Mouse (Mus musculus) megakaryocyte progenitor cell, adult 5-6 weeks (primary cell): Measurements from ENCODE around the gene Cdyl2. TPM values are rescaled to one million over a fixed set of nuclear protein-coding genes. Genes with fewer than 3 reads are reported as not detected.

Experiments
- ATAC-seq: replicated peaks from 2 replicates; pipeline ENCODE4 v1.8.0; 2016; ENCODE audit warnings: mild to moderate bottlenecking, moderate TSS enrichment, inconsistent platforms; ENCODE audit not compliant: poor library complexity
- total RNA-seq, 2 experiments: library from RNA; stranded (forward) in 1 of 2; stranded (reverse) in 1 of 2; fragments of 157-497, 149-512 nt in 1 of 2; fragments of 200-1000 nt in 1 of 2; gene quantifications; 2 replicates each; pipeline versions ENCODE4 v1.2.3 to v1.2.4; 2015 to 2017

Cdyl2 gene
- total RNA-seq, 2 experiments from 2014 or later = 4.1 to 5.8 TPM

- ATAC-seq = no peak
Observed at GRCm38 (mm10) chr8:116673052-116673451, 59.7 kb downstream of the Cdyl2 start.

GRCm38 (mm10) chr8:116671543-116671942 is 61.2 kb downstream of the Cdyl2 start:
- ATAC-seq = no peak; the same call in 1 of the 2 replicates

DNA sequence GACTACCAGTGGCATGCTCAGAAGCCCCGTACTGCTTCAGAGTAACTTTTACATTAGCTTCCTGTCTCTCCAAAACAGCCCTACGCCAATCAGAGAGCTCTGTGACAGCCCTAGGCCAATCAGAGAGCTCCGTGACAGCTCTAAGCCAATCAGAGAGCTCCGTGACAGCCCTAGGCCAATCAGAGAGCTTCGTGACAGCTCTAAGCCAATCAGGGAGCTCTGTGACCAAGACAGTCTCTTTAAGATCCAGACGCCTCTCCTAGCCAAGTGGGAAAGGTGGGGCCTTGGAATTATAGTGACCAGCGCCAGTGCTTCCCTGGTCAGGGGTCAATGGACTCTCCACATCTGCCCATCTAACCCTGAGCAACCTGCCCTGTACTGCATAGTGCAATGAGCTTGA is 62.2 kb downstream of the Cdyl2 start:
- no peak for ATAC-seq

- ATAC-seq = no peak
Observed at GRCm38 (mm10) chr8:116668977-116669376, 63.8 kb downstream of the Cdyl2 start.

DNA sequence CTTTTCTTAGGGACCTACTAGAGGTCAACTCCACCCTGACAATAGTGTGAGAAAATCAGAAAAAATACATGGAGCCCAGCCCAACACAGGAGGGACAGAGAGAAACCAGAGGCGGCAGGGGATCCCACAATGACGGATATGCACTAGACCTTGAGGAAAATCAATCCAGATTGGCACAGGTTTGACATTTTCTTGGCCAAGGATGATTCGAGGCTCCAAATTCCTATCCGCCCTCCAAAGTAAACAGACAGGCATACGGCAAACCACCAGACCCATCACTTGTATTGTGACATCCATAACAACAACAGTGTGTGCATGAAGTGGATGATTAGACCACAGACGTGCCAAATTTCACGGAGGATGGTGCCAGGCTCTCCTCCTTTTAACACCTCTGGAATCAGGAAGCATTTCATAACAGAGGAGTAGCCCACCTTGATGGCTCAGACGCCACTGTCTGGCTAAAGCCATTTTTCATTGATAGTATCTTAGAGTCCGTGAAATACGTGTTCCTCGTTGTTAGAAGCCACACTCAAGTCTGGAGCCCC is 65.9 kb downstream of the Cdyl2 start:
- ATAC-seq = no peak

GRCm38 (mm10) chr8:116661521-116661920 is 71.3 kb downstream of the Cdyl2 start:
- no peak for ATAC-seq

DNA sequence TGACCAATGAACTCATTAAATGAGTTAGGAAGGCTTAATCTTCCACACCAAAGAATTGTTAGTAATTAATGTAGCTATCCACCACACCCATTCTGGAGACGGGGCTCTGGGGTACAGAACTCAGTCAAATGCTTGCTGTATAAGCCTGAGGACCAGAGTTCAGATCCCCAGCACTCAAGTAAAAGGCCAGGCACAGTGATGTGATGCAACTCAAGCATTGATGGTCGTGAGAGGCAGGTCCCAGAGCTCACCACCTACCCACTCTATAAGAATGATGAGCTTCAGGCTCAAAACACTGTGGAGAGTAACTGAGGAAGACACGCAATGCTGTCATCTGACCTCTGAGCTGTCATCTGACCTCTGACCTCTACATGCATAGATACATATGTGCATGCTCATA is 76.0 kb downstream of the Cdyl2 start:
- no peak for ATAC-seq

DNA sequence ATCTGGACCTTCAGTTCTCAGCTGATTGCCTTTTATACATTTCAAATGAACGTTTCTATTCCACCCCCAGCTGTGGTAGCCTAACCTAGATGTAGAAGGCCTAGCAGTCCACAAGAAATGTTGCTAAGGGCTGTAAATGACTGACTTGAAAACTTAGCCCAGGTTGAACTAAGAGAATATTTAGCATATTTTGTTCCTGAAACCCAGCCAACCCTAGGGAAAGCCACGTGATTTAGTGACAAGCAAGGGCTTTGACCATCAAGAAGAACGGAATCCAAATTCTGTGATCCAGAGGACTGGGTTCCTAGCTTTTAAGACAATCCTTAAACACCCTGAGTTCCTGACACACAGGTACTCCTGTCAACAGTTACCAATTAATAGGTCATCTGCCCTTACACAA is 77.9 kb downstream of the Cdyl2 start:
- no peak for ATAC-seq

DNA sequence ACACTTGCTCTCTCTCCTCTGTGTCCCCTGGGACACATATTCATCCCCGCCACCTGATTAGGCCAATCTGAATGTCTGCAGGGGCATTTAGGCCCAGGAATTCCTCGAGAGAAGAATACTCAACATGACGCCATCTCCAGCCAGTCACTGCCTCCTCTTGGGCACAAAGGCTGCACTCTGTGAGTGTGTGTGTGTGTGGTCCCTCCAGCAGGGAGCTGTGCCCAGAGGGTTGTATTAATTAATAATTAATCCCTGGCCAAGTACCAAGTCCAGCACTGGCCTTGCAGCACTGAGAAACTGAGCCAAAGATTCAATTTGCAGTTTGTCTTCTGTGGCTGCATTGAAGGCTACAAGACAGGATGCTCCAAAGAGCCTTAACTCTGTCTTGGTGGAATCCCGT is 79.8 kb downstream of the Cdyl2 start:
- ATAC-seq = no peak

- ATAC-seq = no peak
Observed at GRCm38 (mm10) chr8:116649975-116650725, 82.6 kb downstream of the Cdyl2 start.

DNA sequence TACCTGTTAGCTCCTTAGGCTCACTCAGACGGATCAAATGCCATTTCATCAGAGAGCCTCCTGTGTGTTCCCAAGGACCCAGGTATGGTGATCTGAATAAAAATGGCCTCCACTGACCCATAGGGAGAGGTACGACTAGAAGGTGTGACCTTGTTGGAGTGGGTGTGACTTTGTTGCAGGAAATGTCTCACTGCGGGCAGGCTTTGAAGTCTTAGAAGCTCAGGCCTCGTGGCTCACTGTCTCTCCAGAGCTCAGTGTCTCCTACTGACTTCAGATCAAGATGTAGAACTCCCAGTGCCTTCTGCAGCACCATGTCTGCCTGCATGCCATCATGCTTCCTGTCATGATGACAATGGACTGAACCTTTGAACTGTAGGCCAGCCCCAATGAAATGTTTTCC is 87.4 kb downstream of the Cdyl2 start:
- no peak for ATAC-seq

DNA sequence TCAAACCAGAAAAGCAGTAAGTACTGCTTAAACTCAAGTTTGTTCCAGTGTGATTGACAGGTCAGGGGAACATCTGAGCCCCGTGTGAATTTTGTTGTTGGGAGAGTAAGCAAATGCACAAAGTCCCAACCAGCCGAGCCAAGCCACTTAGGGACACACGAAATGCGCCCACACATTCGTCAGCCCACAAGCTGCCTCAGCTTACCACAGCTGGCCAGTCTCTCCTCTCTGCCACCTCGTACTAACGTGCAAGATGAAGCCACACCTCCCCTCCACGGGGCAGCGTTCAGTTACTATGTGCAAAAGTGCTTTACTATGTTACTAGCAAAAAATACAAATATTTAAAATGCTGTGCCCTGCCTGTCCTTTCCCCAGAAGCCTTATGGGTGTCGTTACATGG is 91.9 kb downstream of the Cdyl2 start:
- no peak for ATAC-seq

- ATAC-seq = no peak
Observed at GRCm38 (mm10) chr8:116637998-116638397, 94.8 kb downstream of the Cdyl2 start.

DNA sequence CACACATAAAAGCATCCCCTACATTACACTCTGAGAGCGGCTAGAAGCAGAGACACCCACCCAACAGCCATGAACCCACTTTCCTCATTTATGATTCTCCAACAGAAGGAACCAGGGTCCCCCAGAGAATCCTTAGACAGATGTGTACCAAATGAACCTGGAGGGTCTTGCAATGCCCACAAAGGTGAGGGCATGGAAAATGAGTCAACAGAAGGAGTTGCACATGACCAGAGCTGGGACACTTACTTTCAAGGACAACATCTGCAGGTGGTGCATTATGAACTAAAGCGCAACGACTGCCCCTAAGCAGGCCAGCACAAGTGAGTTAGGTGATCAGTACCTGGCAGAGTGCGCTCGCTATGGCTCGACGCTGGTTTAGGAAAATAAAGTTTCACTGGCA is 95.6 kb downstream of the Cdyl2 start:
- ATAC-seq = no peak

DNA sequence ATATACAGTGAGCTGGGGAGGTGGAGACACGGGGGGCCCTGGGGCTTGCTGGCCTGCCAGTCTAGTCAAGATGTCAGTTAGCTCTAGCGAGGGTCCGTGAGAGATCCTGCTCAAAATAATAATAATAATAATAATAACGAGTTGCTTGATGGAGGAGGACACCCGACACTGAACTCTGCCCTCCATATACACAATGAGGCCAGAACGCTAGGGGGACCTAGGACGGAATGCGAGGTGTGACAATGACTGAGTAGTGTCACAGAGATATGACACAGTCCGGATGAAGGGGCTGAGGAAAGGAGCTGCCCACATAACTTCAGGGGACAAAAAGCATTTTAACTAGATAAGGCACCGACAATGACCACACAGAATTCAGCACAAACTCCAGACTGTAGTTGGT is 96.4 kb downstream of the Cdyl2 start:
- no peak for ATAC-seq

GRCm38 (mm10) chr8:116635972-116636371 is 96.8 kb downstream of the Cdyl2 start:
- ATAC-seq = peak; percentile 78

DNA sequence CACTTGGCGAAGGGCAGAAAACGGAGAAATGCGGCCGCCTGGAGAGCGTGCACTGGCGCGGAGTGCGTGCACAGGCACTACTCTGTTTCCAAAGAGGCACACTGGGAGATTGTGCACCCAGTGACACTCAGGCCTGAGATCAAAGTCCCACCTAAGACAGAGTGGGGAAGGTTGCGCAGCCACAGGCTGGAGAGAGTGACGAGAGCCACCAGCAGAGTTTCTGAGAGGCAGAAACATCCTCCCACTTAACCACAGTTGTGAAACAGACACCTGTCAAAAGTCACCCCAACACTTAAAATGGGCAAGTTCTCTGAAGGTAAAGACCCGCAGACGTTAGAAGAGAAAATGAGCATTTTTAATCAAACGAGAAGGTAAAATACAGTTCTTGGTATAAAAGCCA is 97.5 kb downstream of the Cdyl2 start:
- ATAC-seq = peak; percentile 65

- ATAC-seq = no peak
Observed at GRCm38 (mm10) chr8:116634436-116634835, 98.4 kb downstream of the Cdyl2 start.

DNA sequence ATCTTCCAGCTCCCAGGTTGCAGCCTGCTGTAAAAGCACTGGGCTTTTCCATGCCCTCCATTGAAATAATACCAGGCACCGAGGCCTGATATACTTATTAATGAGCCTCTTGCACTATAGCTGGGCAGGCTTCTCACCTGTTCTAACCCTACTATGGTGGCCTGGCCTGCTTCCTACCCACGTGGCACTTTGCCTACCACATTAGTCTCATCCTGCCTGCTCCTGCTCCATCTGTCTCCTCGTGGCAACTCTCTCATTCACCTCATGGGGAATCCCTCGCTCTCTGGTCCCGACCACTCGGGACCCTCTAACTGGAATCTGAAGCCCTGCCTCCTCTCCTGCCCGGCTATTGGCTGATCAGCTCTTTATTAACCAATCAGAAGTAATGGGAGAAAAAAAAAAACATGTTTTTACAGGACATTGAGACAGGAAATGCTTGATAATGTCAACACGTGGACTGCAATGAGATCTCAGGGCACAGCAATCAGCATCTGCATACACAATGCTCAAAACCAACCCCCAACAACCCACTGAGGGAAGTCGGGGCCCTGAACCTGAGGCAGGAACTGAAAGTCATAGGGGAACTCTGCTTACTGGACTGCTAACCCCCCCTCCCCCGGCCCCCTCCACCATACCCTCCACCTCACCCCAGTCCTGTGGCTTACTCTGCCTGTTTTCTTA is 99.2 kb downstream of the Cdyl2 start:
- peak; percentile 47 for ATAC-seq

DNA sequence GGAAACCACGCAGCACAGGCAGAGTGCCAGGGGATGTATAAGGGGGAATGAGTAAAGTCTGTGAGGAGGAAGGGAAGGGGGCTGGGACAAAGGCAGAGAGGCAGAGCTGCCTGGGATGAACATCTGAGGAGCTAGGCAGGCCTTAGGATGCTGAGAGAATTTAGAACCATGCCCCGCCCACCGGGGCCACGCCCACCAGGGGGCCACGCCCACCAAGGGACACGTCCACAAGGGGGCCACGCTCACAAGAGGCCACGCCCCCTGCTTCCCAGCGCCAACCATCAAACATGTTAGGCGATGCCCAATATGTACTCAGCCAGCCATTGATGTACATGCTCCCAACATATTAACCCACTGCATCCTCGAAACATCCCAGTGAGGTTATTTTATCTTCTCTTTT is 102.7 kb downstream of the Cdyl2 start:
- no peak for ATAC-seq

GRCm38 (mm10) chr8:116628975-116629374 is 103.8 kb downstream of the Cdyl2 start:
- ATAC-seq = no peak

- ATAC-seq = peak; percentile 92
Observed at GRCm38 (mm10) chr8:116627854-116628479, 104.8 kb downstream of the Cdyl2 start.
